Mouse (Mus musculus) limb, embryonic 11.5 days (tissue): ENCODE results near the gene Triap1. TPM values are rescaled to one million over a fixed set of nuclear protein-coding genes. Genes with fewer than 3 reads are reported as not detected.
A peak's percentile ranks its signal among the peaks of the same experiment; 100 is the strongest.
"Not testable (repeated sequence)": the region's sequence is repeated elsewhere in the genome, so short reads cannot be mapped to it uniquely, and the experiment has no call there.

Experiments used
- ATAC-seq: fragments of 200-750 bp; cut with Nextera tagmentation; 2 replicates; pipeline ENCODE4 v1.8.0; 2017; ENCODE audit warnings: low read depth; ENCODE audit not compliant: insufficient number of reproducible peaks, low FRiP score, low TSS enrichment
- DNase-seq: peaks from one replicate; pipeline ENCODE4 v3.0.0-alpha.2; 2015; ENCODE audit warnings: low spot score
- H3K27ac ChIP-seq: fragments of 300-500 bp; sonication (generic); replicated peaks from 2 replicates; pipeline ENCODE4 v1.5.1; 2014; ENCODE audit warnings: low read depth, mild to moderate bottlenecking, low read length
- H3K27me3 ChIP-seq: fragments of 300-500 bp; sonication (generic); 2 replicates; pipeline ENCODE4 v1.6.1; 2014; ENCODE audit warnings: mild to moderate bottlenecking, low read length, mixed read lengths; ENCODE audit not compliant: control insufficient read depth, insufficient read depth
- H3K36me3 ChIP-seq: fragments of 300-500 bp; sonication (generic); 2 replicates; pipeline ENCODE4 v1.6.1; 2014; ENCODE audit warnings: mild to moderate bottlenecking, low read length, moderate library complexity, mixed read lengths; ENCODE audit not compliant: control insufficient read depth, insufficient read depth
- H3K4me1 ChIP-seq: fragments of 300-500 bp; sonication (generic); 2 replicates; pipeline ENCODE4 v1.6.1; 2014; ENCODE audit warnings: low read length, mixed read lengths; ENCODE audit not compliant: control insufficient read depth, insufficient read depth
- H3K4me2 ChIP-seq: fragments of 300-500 bp; sonication (generic); 2 replicates; pipeline ENCODE4 v1.6.1; 2014; ENCODE audit warnings: low read depth, mild to moderate bottlenecking, moderate library complexity; ENCODE audit not compliant: severe bottlenecking
- H3K4me3 ChIP-seq: fragments of 300-500 bp; sonication (generic); 2 replicates; pipeline ENCODE4 v1.5.1; 2014; ENCODE audit warnings: low read depth, low read length
- H3K9ac ChIP-seq: fragments of 300-500 bp; sonication (generic); 2 replicates; pipeline ENCODE4 v1.6.1; 2014; ENCODE audit warnings: mild to moderate bottlenecking, low read length
- H3K9me3 ChIP-seq: fragments of 300-500 bp; sonication (generic); 2 replicates; pipeline ENCODE4 v1.6.1; 2016; ENCODE audit warnings: low read length; ENCODE audit not compliant: control insufficient read depth
- WGBS: fragments of 180-500 bp; shearing (Covaris S2); extraction: QIAGEN DNeasy Blood & Tissue Kit; methylation state at CpG from one replicate; pipeline ENCODE4 v1.1.7; 2014; 5-methylcytosine and 5-hydroxymethylcytosine counted together
- polyA plus RNA-seq: library from polyadenylated mRNA; unstranded; fragments of >200 nt; fragmentation: Nextera tagmentation; extraction: Ambion mirVana; gene quantifications from 2 replicates; pipeline ENCODE4 v1.2.1, GENCODE M21; 2014

The Triap1 gene
- polyA plus RNA-seq, 1 experiment from 2014 or later, result 64.4 TPM

DNA sequence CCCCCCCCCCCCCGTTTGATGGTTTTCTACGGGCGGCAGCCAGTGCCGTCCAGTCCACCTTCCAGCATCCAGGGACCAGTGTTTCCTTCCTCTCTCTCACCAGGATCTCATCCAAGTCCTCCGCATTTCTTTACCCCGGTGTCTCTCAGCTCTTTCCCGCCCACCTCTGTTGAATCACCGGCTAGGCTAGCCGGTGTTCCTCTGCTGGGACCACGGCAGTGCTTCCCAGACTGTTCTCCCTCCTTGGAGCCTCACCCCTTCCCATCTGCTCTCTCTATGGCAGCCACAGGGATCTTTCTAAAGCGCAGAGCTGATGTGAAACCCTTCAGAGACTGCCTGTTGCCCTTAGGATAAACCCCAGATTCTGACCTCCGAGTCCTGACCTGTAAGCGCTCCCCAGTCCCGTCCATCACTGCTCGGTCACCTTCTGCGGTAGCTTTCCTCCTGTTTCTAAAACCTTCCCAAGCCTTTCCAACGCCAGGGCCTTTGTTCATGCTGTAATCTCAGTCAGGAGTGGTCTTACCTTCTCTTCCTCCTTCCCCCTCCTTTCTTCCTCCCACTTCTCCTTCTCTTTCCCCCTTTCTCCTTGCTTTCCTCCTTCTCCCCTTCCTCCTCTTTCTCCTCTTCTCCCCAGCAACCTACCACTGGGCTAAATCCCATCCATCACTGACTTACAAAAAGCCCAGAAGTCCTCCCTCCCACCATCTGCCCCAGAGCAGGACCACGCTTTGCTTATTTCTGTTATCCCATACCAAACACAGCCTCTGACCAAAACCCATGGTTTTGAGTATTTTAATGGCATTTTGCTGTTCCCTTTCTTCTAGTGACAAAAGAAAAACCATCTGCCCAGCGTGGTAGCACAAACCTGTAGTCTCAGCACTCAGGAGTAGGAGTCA lies 22.0 kb downstream of the Triap1 start:
- Histone ChIP-seq H3K9ac (no peak overlapping the region), H3K4me2 (no peak overlapping the region), H3K4me1 (no peaks in the 10 kb centered on the region), H3K4me3 (no peak overlapping the region), H3K27ac (no peak overlapping the region), H3K9me3 (no peaks in the 10 kb centered on the region), H3K27me3 (no peaks in the 10 kb centered on the region), H3K36me3 (no peaks in the 10 kb centered on the region)
- DNase-seq, result no peak
- WGBS, result 19% methylated on average over 19 of the region's 19 CpGs
- no peak for ATAC-seq

DNA sequence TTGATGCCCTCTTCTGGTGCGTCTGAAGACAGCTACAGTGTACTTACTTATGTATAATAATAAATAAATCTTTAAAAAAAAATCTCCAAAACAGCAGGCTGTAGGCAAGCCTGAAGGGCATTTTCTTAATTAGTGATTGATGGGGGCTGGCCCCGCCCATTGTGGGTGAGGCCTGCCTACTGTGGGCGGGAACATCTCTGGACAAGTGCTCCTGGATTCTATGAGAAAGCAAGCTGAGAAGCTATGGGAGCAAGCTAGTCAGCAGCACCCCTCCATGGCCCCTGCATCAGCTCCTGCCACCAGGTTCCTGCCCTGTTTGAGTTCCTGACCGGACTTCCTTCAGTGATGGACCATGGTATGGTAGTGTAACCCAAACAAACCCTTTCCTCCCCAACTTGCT lies 23.8 kb downstream of the Triap1 start:
- H3K4me2 ChIP-seq, result no peak overlapping the region
- H3K36me3 ChIP-seq, result no peaks in the 10 kb centered on the region
- no peaks in the 10 kb centered on the region for H3K9me3 ChIP-seq
- no peaks in the 10 kb centered on the region for H3K27me3 ChIP-seq
- 81% methylated on average over 4 of the region's 4 CpGs for WGBS
- DNase-seq (no peak), ATAC-seq (no peak)
- no peak overlapping the region for H3K27ac ChIP-seq
- no peaks in the 10 kb centered on the region for H3K4me1 ChIP-seq
- no peak overlapping the region for H3K9ac ChIP-seq
- H3K4me3 ChIP-seq, result no peak overlapping the region

DNA sequence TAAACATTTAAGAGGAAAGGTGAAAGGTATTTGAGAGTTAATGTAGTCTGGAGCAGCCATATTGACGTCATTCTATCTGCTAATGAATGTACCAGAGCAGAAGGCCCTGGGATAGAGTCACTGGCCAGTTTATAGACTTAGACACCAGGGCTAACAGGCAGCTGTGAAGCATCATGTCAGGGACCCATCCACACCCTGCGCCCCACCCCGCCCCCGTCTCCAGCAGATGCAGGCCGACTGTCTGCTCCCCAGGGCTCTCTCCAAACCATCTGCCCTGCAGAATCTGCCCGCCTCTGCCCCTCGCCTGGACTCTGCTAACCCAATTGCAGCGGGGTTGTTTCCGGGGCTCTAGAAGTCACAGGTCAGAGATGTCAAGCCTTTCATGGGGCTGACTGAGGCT lies 30.7 kb downstream of the Triap1 start:
- H3K4me3 ChIP-seq, result no peak overlapping the region
- no peak overlapping the region for H3K27ac ChIP-seq
- WGBS, result 23% methylated on average over 9 of the region's 9 CpGs
- H3K4me1 ChIP-seq, result no peaks in the 10 kb centered on the region
- H3K36me3 ChIP-seq, result no peaks in the 10 kb centered on the region
- no peak for ATAC-seq
- no peaks in the 10 kb centered on the region for H3K27me3 ChIP-seq
- no peak overlapping the region for H3K4me2 ChIP-seq
- no peak for DNase-seq
- no peak overlapping the region for H3K9ac ChIP-seq
- H3K9me3 ChIP-seq, result no peaks in the 10 kb centered on the region

DNA sequence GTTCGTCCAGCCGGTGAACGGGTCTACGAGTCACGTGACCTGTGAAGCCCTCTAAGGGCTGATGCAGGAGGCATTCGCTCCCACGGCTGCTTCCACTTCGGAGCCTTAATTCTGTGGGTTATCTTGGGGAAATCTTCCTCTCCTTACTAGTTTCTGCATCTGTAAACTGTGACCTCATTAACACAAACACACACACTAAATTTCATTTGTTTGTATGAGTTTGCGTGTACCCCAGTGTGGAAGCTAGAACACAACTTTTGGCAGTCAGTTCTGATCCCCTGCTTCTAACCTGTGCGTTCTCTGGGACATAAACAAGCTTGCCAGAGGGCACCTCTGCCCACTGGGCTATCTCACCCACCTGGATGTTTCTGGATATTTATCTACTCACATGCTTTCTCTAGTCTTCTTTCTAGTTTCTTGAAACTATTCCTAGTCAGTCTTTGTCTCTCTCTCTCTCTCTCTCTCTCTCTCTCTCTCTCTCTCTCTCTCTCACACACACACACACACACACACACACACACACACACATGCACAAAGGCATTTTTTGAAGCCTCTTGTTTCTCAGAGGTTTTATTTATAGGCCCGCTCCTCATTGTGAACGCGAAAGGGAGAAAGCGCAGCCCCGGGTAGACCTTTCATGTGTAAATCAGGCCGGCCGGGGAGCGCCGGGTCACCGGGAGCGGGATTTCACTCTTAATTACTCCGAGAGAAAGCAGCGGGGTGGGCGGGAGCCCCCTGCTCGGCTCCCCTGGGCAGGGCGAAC lies 32.6 kb downstream of the Triap1 start:
- no peak overlapping the region for H3K27ac ChIP-seq
- no peak overlapping the region for H3K4me3 ChIP-seq
- H3K36me3 ChIP-seq, result no peaks in the 10 kb centered on the region
- DNase-seq (peak; percentile 73), ATAC-seq (no peak; the same call in 1 of the 2 replicates)
- H3K9ac ChIP-seq, result peak overlapping the region; percentile 52
- H3K9me3 ChIP-seq, result no peaks in the 10 kb centered on the region
- peak overlapping the region; percentile 46 for H3K4me2 ChIP-seq
- no peaks in the 10 kb centered on the region for H3K4me1 ChIP-seq
- WGBS, result 23% methylated on average over 26 of the region's 26 CpGs
- no peaks in the 10 kb centered on the region for H3K27me3 ChIP-seq

DNA sequence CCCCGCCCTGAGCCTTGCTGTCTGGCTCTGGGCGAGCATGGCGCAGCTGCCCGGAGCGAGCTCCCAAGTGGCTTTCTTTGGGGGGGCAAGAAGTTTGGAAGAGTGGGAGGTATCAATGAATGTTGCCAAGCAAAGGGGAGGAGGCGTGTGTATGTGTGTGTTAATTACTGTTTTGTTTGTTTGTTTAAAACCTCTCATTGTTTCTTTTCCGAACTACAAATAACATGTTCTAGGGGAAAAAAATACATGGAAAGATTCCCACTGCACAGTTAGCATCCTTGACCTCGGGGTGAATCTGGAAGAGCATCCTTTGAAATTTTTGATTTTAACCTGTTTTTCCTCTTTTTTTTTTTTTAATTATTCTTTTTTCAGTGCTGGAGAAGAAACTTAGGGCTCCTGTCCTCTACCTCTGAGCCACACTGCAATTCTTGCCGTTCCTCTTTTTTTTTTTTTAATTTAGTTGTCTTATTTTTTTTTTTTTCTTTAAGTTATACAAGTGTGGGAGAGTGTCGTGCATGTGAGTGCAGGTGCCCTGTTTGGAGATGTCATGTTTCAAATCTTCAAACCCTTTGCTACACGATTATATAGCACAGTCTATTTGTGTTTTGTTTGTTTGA lies 33.3 kb downstream of the Triap1 start:
- ATAC-seq, result no peak
- Histone ChIP-seq H3K9ac (peak overlapping the region; percentile 52), H3K27ac (no peak overlapping the region), H3K4me2 (peak overlapping the region; percentile 46), H3K9me3 (no peaks in the 10 kb centered on the region), H3K4me1 (no peaks in the 10 kb centered on the region), H3K4me3 (no peak overlapping the region), H3K27me3 (no peaks in the 10 kb centered on the region), H3K36me3 (no peaks in the 10 kb centered on the region)
- DNase-seq, result no peak
- WGBS, result 23% methylated on average over 11 of the region's 11 CpGs

DNA sequence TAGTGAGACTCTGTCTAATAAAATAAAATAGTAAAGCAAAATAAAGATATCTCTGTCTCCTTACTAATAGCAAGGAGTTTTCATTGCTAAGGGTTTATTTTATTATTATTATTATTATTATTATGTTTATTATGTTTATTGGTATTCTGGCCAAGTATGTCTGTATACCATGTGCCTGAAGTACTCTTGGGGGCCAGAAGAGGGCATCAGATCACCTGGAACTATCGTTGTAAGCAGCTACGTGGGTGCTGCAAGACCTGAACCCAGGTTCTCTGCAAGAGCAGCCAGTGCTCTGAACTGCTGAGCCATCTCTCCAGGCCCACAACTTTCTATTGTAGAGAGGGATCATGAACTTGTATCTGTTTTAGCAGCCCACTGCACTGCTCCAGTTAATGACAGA lies 34.4 kb downstream of the Triap1 start:
- no peaks in the 10 kb centered on the region for H3K4me1 ChIP-seq
- no peaks in the 10 kb centered on the region for H3K27me3 ChIP-seq
- no peaks in the 10 kb centered on the region for H3K36me3 ChIP-seq
- no peaks in the 10 kb centered on the region for H3K9me3 ChIP-seq
- WGBS, result 80% methylated on average over 2 of the region's 2 CpGs
- no peak for ATAC-seq
- no peak overlapping the region for H3K27ac ChIP-seq
- H3K4me2 ChIP-seq, result no peak overlapping the region
- H3K4me3 ChIP-seq, result no peak overlapping the region
- H3K9ac ChIP-seq, result no peak overlapping the region
- no peak for DNase-seq

DNA sequence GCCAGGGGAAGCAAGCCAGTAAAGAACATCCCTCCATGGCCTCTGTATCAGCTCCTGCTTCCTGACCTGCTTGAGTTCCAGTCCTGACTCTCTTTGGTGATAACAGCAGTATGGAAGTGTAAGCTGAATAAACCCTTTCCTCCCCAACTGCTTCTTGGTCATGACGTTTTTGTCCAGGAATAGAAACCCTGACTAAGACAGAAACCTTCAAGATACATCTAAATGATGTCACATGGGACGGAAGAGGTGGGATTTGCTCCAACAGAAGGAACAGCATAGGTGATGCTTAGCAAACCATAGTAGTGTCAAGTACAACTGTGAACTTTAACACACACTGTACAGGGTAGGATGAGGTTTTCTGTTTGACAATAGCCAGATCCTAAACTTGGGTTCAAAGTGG lies 37.9 kb downstream of the Triap1 start:
- ATAC-seq, H3K9me3 ChIP-seq, H3K4me1 ChIP-seq, H3K4me2 ChIP-seq, H3K36me3 ChIP-seq, H3K4me3 ChIP-seq, H3K27ac ChIP-seq, DNase-seq, H3K9ac ChIP-seq, H3K27me3 ChIP-seq: not testable (repeated sequence)
- 79% methylated on average over 2 of the region's 2 CpGs for WGBS

DNA sequence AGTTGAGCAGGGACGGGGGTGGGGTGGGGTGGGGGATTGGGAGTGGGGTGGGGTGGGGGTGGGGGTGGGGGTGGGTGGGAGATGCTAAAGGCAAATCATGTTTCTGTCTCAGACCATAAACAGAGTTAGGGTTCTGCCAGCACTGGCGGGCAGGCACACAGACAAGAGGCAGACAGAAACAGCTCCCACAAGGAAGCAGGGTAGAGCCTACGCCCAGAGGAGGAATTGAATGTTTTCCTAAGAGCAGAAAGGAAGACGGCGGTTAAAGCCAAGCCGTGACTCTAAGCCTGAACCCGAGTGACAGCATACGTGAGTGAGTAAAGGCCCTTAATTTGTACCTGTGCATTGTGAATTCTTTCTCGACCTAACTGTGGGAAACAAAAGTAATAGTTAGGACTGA lies 50.9 kb downstream of the Triap1 start:
- Histone ChIP-seq H3K36me3 (no peaks in the 10 kb centered on the region), H3K9me3 (no peaks in the 10 kb centered on the region), H3K4me2 (no peak overlapping the region), H3K27me3 (no peaks in the 10 kb centered on the region), H3K4me1 (0 out of 2 replicates have a peak, but pooled peaks cover 3% of the 10 kb centered on the region), H3K27ac (no peak overlapping the region), H3K9ac (no peak overlapping the region), H3K4me3 (no peak overlapping the region)
- DNase-seq (no peak), ATAC-seq (no peak)
- WGBS, result 56% methylated on average over 9 of the region's 9 CpGs
